Mouse (Mus musculus) left cerebral cortex, adult 2 months (tissue): ENCODE measurements around the gene Txnip. TPM values are rescaled to one million over a fixed set of nuclear protein-coding genes. Genes with fewer than 3 reads are reported as not detected.

Experiments
- DNase-seq, 2 experiments: peaks; one replicate each; pipeline ENCODE4 v3.0.0; 2021 to 2022; ENCODE audit warnings: low spot score in 2 of 2, mixed read lengths in 1 of 2; ENCODE audit errors: extremely low spot score in 1 of 2
- H3K27ac ChIP-seq: fragments of 200-600 bp; 2 replicates; pipeline ENCODE4 v1.8.1; 2022
- H3K4me3 ChIP-seq: fragments of 200-600 bp; 2 replicates; pipeline ENCODE4 v1.8.1; 2022
- CTCF ChIP-seq: fragments of 200-600 bp; IDR thresholded peaks from 2 replicates; pipeline ENCODE4 v1.8.1; 2022; ENCODE audit warnings: antibody characterized with exemption, mild to moderate bottlenecking, moderate library complexity
- intact Hi-C: fragments of 180-260 bp; cut with DNase I; formaldehyde crosslinking; loops from one replicate; pipeline ENCODE4 v1.15.1; 2025
- total RNA-seq, 2 experiments: library from RNA; stranded (reverse); gene quantifications; 2 replicates each; pipeline ENCODE4 v1.2.3; 2021

Txnip gene
- total RNA-seq, 2 experiments from 2014 or later = 22.4 to 28.2 TPM

GRCm38 (mm10) chr3:96571896-96572698 is 14.3 kb downstream of the Txnip start:
- Histone ChIP-seq H3K27ac (no peak overlapping the region; the same call in 1 of the 2 replicates), H3K4me3 (no peak overlapping the region)
- TF ChIP-seq CTCF = no peak
- intact Hi-C loops = no loop called here
- no peak for DNase-seq

- Histone ChIP-seq H3K4me3 (no peak overlapping the region), H3K27ac (no peak overlapping the region)
- intact Hi-C loops = no loop called here
- DNase-seq = no peak
- no peak for TF ChIP-seq CTCF
Measured at GRCm38 (mm10) chr3:96573611-96574511, 16.1 kb downstream of the Txnip start.

- Histone ChIP-seq H3K4me3 (no peak overlapping the region), H3K27ac (no peak overlapping the region; the same call in 1 of the 2 replicates)
- no peak for DNase-seq
- no peak for TF ChIP-seq CTCF
- intact Hi-C loops = loop anchor here (5.0 kb wide), 1 partner anchor 73 kb away; no protein-coding TSS in a partner anchor
Measured at GRCm38 (mm10) chr3:96575272-96575984, 17.7 kb downstream of the Txnip start.

- no peak for DNase-seq
- Histone ChIP-seq H3K27ac (peak overlapping the region; percentile 87), H3K4me3 (peak overlapping the region; percentile 32)
- intact Hi-C loops = loop anchor here (2.0 to 5.0 kb wide), 2 partner anchors 19 to 74 kb away; partner anchors contain the start of gene Txnip
- no peak for TF ChIP-seq CTCF
Measured at GRCm38 (mm10) chr3:96576005-96576658, 18.4 kb downstream of the Txnip start.

GRCm38 (mm10) chr3:96576690-96577541 is 19.2 kb downstream of the Txnip start, which contains the start of gene Gm16253:
Gene Gm16253, plus strand, starts transcription at chr3:96576984.
- H3K4me3 ChIP-seq = peak within 1 kb of the TSS; percentile 32
- peak; percentile 8 for TF ChIP-seq CTCF
- peak; percentile 81 to 86 for DNase-seq
- intact Hi-C loops = loop anchor here (2.0 to 5.0 kb wide), 2 partner anchors 20 to 75 kb away; partner anchors contain the start of gene Txnip
- peak within 1 kb of the TSS; percentile 87 for H3K27ac ChIP-seq

GRCm38 (mm10) chr3:96577566-96577965 is 19.8 kb downstream of the Txnip start:
- H3K4me3 ChIP-seq = no peak overlapping the region
- intact Hi-C loops = loop anchor here (2.0 to 5.0 kb wide), 2 partner anchors 21 to 75 kb away; partner anchors contain the start of gene Txnip
- no peak for TF ChIP-seq CTCF
- no peak for DNase-seq
- peak overlapping the region; percentile 87 for H3K27ac ChIP-seq

- no peak for TF ChIP-seq CTCF
- no peak for DNase-seq
- H3K4me3 ChIP-seq = no peak overlapping the region
- peak overlapping the region; percentile 81; the same call in 1 of the 2 replicates for H3K27ac ChIP-seq
- intact Hi-C loops = loop anchor here (5.0 kb wide), 1 partner anchor 76 kb away; no protein-coding TSS in a partner anchor
Measured at GRCm38 (mm10) chr3:96578561-96579238, 20.9 kb downstream of the Txnip start.

- H3K27ac ChIP-seq = peak overlapping the region; percentile 81
- no peak for TF ChIP-seq CTCF
- intact Hi-C loops = loop anchor here (5.0 kb wide), 1 partner anchor 77 kb away; no protein-coding TSS in a partner anchor
- no peak overlapping the region; the same call in 1 of the 2 replicates for H3K4me3 ChIP-seq
- DNase-seq = no peak
Measured at GRCm38 (mm10) chr3:96579239-96579750, 21.5 kb downstream of the Txnip start.

GRCm38 (mm10) chr3:96579885-96580454 is 22.2 kb downstream of the Txnip start:
- intact Hi-C loops = loop anchor here (1.0 to 5.0 kb wide), 5 partner anchors 13 to 78 kb away; no protein-coding TSS in a partner anchor
- no peak; the same call in none of the 2 replicates for TF ChIP-seq CTCF
- Histone ChIP-seq H3K4me3 (peak overlapping the region; percentile 32), H3K27ac (peak overlapping the region; percentile 81)
- DNase-seq = peak; percentile 91 to 95
